In genomic region chr15:62212283-62212910, GRCm38 (mm10) we compare ENCODE assay signal across 10 mouse cellular contexts.
DNase-seq lines count a peak whose midpoint lies in the region; ATAC-seq lines count a peak whose summit lies in the region.
"Had no signal": no experiment of that assay in that cellular context is flagged by ENCODE, and none has a peak within 500 bp of the region (broad histone marks: within the 10 kb centered on the region; RNA-seq: fewer than 3 reads in every experiment).

No protein-coding gene starts in this region.

- no peak for ATAC-seq in heart, embryonic 12.5 days (ENCODE audit: insufficient number of reproducible peaks, low FRiP score)
- ATAC-seq in liver, embryonic 13.5 days (ENCODE audit: low read depth), result no peak
- ATAC-seq in embryonic facial prominence, embryonic 15.5 days (ENCODE audit: insufficient number of reproducible peaks, low FRiP score, low TSS enrichment, low read depth), result peak; percentile 51; the same call in 1 of the 2 replicates
- no peak for ATAC-seq in erythroblast, adult 5-6 weeks (replicated peaks; ENCODE audit: low FRiP score, poor library complexity, severe bottlenecking)

- no peak overlapping the region for H3K27ac ChIP-seq in heart, embryonic 12.5 days (ENCODE audit: poor library complexity, severe bottlenecking)
- H3K27ac ChIP-seq in liver, embryonic 13.5 days, result peak overlapping the region; percentile 13; the same call in 1 of the 2 replicates
- no peak overlapping the region for H3K27ac ChIP-seq in embryonic facial prominence, embryonic 15.5 days (replicated peaks)
- H3K27ac ChIP-seq: lung, embryonic 15.5 days; stomach, embryonic 15.5 days had no signal

- intact Hi-C loops in left cerebral cortex, postnatal 25 days (cut with DNase I), result no loop called here

- H3K9ac ChIP-seq in heart, embryonic 12.5 days, result no peak overlapping the region
- H3K9ac ChIP-seq in liver, embryonic 13.5 days, result no peak overlapping the region
- H3K9ac ChIP-seq in embryonic facial prominence, embryonic 15.5 days, result no peak overlapping the region
- H3K9ac ChIP-seq: lung, embryonic 15.5 days; stomach, embryonic 15.5 days had no signal

- H3K4me2 ChIP-seq in heart, embryonic 12.5 days, result no peak overlapping the region
- H3K4me2 ChIP-seq in liver, embryonic 13.5 days, result no peak overlapping the region
- H3K4me2 ChIP-seq in embryonic facial prominence, embryonic 15.5 days (replicated peaks), result no peak overlapping the region
- H3K4me2 ChIP-seq: lung, embryonic 15.5 days; stomach, embryonic 15.5 days had no signal

- H3K36me3 ChIP-seq in heart, embryonic 12.5 days, result no peaks in the 10 kb centered on the region
- H3K36me3 ChIP-seq in liver, embryonic 13.5 days, result 0 out of 2 replicates have a peak, but pooled peaks cover 5% of the 10 kb centered on the region
- H3K36me3 ChIP-seq in embryonic facial prominence, embryonic 15.5 days, result no peaks in the 10 kb centered on the region
- H3K36me3 ChIP-seq: lung, embryonic 15.5 days; stomach, embryonic 15.5 days had no signal

- H3K9me3 ChIP-seq in heart, embryonic 12.5 days (replicated peaks), result no peaks in the 10 kb centered on the region
- no peaks in the 10 kb centered on the region for H3K9me3 ChIP-seq in liver, embryonic 13.5 days (replicated peaks)
- H3K9me3 ChIP-seq in embryonic facial prominence, embryonic 15.5 days (replicated peaks), result no peaks in the 10 kb centered on the region
- H3K9me3 ChIP-seq: lung, embryonic 15.5 days; stomach, embryonic 15.5 days had no signal

- H3K4me3 ChIP-seq in heart, embryonic 12.5 days, result no peak overlapping the region
- H3K4me3 ChIP-seq in liver, embryonic 13.5 days (replicated peaks), result no peak overlapping the region
- no peak overlapping the region for H3K4me3 ChIP-seq in embryonic facial prominence, embryonic 15.5 days (replicated peaks)
- H3K4me3 ChIP-seq: lung, embryonic 15.5 days; stomach, embryonic 15.5 days had no signal

- WGBS in heart, embryonic 12.5 days, result 88% methylated on average over 5 of the region's 5 CpGs
- WGBS in liver, embryonic 13.5 days (ENCODE audit: insufficient replicate concordance), result 86% methylated on average over 5 of the region's 5 CpGs
- 78% methylated on average over 5 of the region's 5 CpGs for WGBS in embryonic facial prominence, embryonic 15.5 days

- peak; percentile 33 to 34 for DNase-seq in heart, adult 18-20 months
- no peak for DNase-seq in liver, embryonic 13.5 days
- DNase-seq in liver, result no peak
- peak; percentile 26 to 48 for DNase-seq in thymus, postnatal 10 days (ENCODE audit: low spot score in 2 of 2)
- DNase-seq in left cerebral cortex, postnatal 25 days (ENCODE audit: low spot score in 2 of 2), result no peak

- H3K4me1 ChIP-seq in heart, embryonic 12.5 days (replicated peaks), result peaks cover 16% of the 10 kb centered on the region
- peaks cover 76% of the 10 kb centered on the region for H3K4me1 ChIP-seq in liver, embryonic 13.5 days (replicated peaks)
- H3K4me1 ChIP-seq in embryonic facial prominence, embryonic 15.5 days, result no peaks in the 10 kb centered on the region
- H3K4me1 ChIP-seq: lung, embryonic 15.5 days; stomach, embryonic 15.5 days had no signal

- H3K27me3 ChIP-seq in heart, embryonic 12.5 days (replicated peaks), result peaks cover 12% of the 10 kb centered on the region; the same call in 1 of the 2 replicates
- no peaks in the 10 kb centered on the region for H3K27me3 ChIP-seq in liver, embryonic 13.5 days
- H3K27me3 ChIP-seq in embryonic facial prominence, embryonic 15.5 days, result no peaks in the 10 kb centered on the region
- H3K27me3 ChIP-seq: lung, embryonic 15.5 days; stomach, embryonic 15.5 days had no signal

Comparison
In these comparisons a context has a peak if more than half of its experiments do, and no peak if none do; other contexts are left out.
1. DNase-seq: peak in heart, adult 18-20 months (2 of 2) and thymus, postnatal 10 days (2 of 2); none in liver, embryonic 13.5 days (single experiment), liver (single experiment) and left cerebral cortex, postnatal 25 days (0 of 2).